Mouse (Mus musculus): Measurements from ENCODE around the gene Clasp2. TPM values are rescaled to one million over a fixed set of nuclear protein-coding genes. Genes with fewer than 3 reads are reported as not detected.

Clasp2 gene
- polyA plus RNA-seq, 1 experiment: 15.0 TPM

- no peak for TF ChIP-seq GATA1 (IDR thresholded peaks at IDR 0.05; ENCODE audit: low read length)
Measured at GRCm38 (mm10) chr9:113857281-113857928, 116.1 kb downstream of the Clasp2 start.

GRCm38 (mm10) chr9:113857929-113858440 lies 116.7 kb downstream of the Clasp2 start:
- TF ChIP-seq GATA1 (IDR thresholded peaks at IDR 0.05; ENCODE audit: low read length): peak; percentile 73

GRCm38 (mm10) chr9:113859420-113859819 lies 118.1 kb downstream of the Clasp2 start:
- peak; percentile 56 for TF ChIP-seq GATA1 (IDR thresholded peaks at IDR 0.05; ENCODE audit: low read length)

- TF ChIP-seq GATA1 (IDR thresholded peaks at IDR 0.05; ENCODE audit: low read length): no peak
Measured at GRCm38 (mm10) chr9:113863370-113863999, 122.2 kb downstream of the Clasp2 start.

GRCm38 (mm10) chr9:113867951-113868350 lies 126.7 kb downstream of the Clasp2 start:
- no peak for TF ChIP-seq GATA1 (IDR thresholded peaks at IDR 0.05; ENCODE audit: low read length)

- TF ChIP-seq GATA1 (IDR thresholded peaks at IDR 0.05; ENCODE audit: low read length): no peak
Measured at GRCm38 (mm10) chr9:113894903-113895302, 153.6 kb downstream of the Clasp2 start.

- no peak for TF ChIP-seq GATA1 (IDR thresholded peaks at IDR 0.05; ENCODE audit: low read length)
Measured at GRCm38 (mm10) chr9:113903136-113903535, 161.9 kb downstream of the Clasp2 start.

GRCm38 (mm10) chr9:113915789-113916188 lies 174.5 kb downstream of the Clasp2 start:
- no peak for TF ChIP-seq GATA1 (IDR thresholded peaks at IDR 0.05; ENCODE audit: low read length)

- no peak for TF ChIP-seq GATA1 (IDR thresholded peaks at IDR 0.05; ENCODE audit: low read length)
Measured at GRCm38 (mm10) chr9:113922677-113923076, 181.4 kb downstream of the Clasp2 start.

- TF ChIP-seq GATA1 (IDR thresholded peaks at IDR 0.05; ENCODE audit: low read length): no peak
Measured at GRCm38 (mm10) chr9:113924883-113925282, 183.6 kb downstream of the Clasp2 start.

GRCm38 (mm10) chr9:113928591-113928990 lies 187.3 kb downstream of the Clasp2 start:
- no peak for TF ChIP-seq GATA1 (IDR thresholded peaks at IDR 0.05; ENCODE audit: low read length)

- no peak for TF ChIP-seq GATA1 (IDR thresholded peaks at IDR 0.05; ENCODE audit: low read length)
Measured at GRCm38 (mm10) chr9:113929676-113930075, 188.4 kb downstream of the Clasp2 start.

GRCm38 (mm10) chr9:113930534-113931374 lies 189.5 kb downstream of the Clasp2 start, which contains the start of gene Ubp1:
TSS of gene Ubp1 (plus strand) at chr9:113930934.
- TF ChIP-seq GATA1 (IDR thresholded peaks at IDR 0.05; ENCODE audit: low read length): no peak

GRCm38 (mm10) chr9:113931375-113932099 lies 190.3 kb downstream of the Clasp2 start:
- no peak for TF ChIP-seq GATA1 (IDR thresholded peaks at IDR 0.05; ENCODE audit: low read length)

GRCm38 (mm10) chr9:113932100-113932470 lies 190.8 kb downstream of the Clasp2 start:
- TF ChIP-seq GATA1 (IDR thresholded peaks at IDR 0.05; ENCODE audit: low read length): no peak
